Mouse (Mus musculus) testis, adult 2 months (tissue): ENCODE results near the gene Nipal4.

Source experiments
- CTCF ChIP-seq: fragments of 200-500 bp; IDR thresholded peaks from 2 replicates; pipeline ENCODE4 v1.5.1; 2012; ENCODE audit warnings: low read depth, mild to moderate bottlenecking, inconsistent platforms, low read length, moderate library complexity; ENCODE audit not compliant: control insufficient read depth, insufficient read depth, insufficient replicate concordance
- POLR2A ChIP-seq: fragments of 200-500 bp; IDR thresholded peaks from 2 replicates; pipeline ENCODE4 v1.6.1; 2012; ENCODE audit warnings: low read depth, mild to moderate bottlenecking, inconsistent platforms, low read length, moderate library complexity; ENCODE audit not compliant: control insufficient read depth

- TF ChIP-seq POLR2A (no peak), CTCF (no peak)
Measured at GRCm38 (mm10) chr11:46169908-46170307, 3.6 kb upstream of the Nipal4 start.
